Mouse (Mus musculus) lung, adult 18-20 months (tissue): ENCODE results near the gene Gm12169.
"Not testable (repeated sequence)": the region's sequence is repeated elsewhere in the genome, so short reads cannot be mapped to it uniquely, and the experiment has no call there.

ENCODE experiments used
- DNase-seq, 2 experiments: peaks; one replicate each; pipeline ENCODE4 v3.0.0; 2022; ENCODE audit warnings: mixed read lengths in 2 of 2

The Gm12169 gene

DNA sequence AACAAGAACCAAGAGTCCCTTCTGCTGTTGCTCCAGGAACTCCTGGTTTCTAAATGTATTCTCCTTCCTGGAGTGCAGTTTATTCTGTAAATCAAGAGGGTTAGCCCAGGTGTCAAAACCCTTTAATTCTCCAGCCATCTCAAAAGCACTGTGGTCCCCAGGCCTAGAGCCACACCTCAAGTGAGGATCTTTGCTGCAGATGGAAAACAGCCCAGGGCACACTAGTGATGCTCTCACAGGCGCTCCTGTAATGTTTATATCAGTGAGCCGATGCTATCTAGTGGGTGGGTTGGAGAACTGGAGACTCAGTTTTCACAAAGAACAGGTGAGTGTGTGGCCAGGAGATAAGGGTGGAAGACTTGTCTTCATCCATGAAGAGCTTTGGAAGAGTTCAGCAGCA, at the start of gene Gm12169:
Gene Gm12169, plus strand, starts transcription at position 301 of the 400 bp plus-strand sequence.
- DNase-seq, result no peak

DNA sequence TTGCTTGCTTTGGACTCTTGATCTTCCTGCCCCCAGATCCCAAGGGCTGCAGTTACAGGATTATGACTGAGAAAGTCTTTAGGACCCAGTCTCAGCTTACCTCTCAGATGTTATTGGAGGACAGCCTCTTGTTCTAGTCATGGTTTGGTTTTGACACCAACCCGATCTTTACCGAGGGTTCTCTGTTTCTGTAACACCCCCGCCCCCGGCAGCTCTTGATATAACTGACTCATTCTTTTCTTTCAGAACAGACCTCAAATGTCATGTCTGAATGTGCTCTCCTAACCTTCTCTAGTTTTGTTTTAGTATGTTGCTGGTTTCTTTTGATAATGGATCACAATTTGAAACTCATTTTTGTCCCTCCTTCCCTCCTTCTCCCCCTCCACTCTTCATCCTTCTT, 49.8 kb upstream of the Gm12169 start:
- DNase-seq, result no peak

DNA sequence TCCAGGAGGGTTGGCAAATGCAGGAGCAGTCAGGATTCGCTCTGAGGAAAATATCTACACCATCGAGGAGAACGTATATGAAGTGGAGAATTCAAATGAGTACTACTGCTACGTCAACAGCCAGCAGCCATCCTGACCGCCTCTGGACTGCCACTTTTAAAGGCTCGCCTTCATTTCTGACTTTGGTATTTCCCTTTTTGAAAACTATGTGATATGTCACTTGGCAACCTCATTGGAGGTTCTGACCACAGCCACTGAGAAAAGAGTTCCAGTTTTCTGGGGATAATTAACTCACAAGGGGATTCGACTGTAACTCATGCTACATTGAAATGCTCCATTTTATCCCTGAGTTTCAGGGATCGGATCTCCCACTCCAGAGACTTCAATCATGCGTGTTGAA, 44.7 kb upstream of the Gm12169 start:
- DNase-seq, result no peak

DNA sequence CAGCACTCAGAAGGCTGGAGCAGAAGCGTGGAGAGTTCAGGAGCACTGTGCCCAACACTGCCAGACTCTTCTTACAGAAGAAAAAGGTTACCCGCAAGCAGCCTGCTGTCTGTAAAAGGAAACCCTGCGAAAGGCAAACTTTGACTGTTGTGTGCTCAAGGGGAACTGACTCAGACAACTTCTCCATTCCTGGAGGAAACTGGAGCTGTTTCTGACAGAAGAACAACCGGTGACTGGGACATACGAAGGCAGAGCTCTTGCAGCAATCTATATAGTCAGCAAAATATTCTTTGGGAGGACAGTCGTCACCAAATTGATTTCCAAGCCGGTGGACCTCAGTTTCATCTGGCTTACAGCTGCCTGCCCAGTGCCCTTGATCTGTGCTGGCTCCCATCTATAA, 43.5 kb upstream of the Gm12169 start:
- peak; percentile 9 to 31 for DNase-seq

DNA sequence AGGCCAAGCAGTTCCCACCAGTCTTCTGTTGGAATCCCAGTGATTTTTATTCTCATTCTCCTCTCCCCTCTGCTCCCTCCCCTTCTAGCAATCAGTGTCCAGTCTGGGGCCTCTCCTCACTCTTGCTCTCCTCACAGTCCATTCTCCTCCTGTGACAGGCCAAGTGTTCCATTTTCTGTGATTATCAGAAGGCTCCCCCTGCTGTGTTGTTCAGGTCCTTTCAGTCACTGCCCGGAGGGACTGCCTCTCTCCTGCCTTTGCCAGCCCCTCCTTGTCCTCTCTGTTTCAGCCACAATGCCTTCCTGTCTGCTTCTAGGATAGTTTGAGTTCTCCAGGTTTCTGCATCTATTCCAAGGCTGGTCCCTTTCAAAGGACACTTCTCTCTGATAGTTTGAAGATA, 35.8 kb upstream of the Gm12169 start:
- DNase-seq, result no peak

DNA sequence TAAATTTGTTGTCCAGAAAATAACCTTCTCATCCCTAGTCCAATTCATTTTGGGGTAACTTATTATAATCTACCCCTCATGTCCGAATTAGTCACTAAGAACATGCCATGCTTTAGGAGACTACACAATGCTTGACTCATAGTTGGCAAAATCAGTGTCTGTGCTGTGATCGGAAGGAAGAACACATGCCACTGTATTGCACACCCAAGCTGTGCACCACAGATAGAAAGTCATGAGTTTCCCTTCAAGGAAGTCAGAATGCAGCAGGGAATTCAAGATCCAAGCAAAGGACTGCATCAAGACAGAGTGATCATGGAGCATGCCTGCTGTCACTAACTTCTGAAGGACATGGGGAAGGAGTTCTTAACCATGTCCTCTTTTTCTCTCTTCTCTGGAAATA, 35.4 kb upstream of the Gm12169 start:
- DNase-seq, result no peak

DNA sequence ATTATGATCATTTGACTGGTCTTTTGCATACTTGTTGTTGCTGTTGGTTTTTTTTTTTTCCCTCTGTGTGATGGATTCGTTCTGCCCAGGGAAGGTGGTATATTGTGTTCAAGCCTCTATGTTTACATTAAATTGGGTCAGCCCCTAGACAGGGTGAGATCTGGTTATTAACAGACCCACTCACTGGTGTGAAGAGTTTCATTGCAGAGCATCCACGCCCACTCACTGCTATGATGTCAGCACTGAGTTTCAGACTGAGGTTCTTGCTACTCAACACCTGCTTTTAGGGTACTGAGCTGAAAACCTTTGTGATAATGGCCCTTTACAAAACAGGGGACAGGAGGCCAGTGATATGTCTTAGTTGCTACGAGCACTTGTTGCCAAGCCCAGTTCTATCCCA, 16.9 kb upstream of the Gm12169 start:
- DNase-seq, result no peak

DNA sequence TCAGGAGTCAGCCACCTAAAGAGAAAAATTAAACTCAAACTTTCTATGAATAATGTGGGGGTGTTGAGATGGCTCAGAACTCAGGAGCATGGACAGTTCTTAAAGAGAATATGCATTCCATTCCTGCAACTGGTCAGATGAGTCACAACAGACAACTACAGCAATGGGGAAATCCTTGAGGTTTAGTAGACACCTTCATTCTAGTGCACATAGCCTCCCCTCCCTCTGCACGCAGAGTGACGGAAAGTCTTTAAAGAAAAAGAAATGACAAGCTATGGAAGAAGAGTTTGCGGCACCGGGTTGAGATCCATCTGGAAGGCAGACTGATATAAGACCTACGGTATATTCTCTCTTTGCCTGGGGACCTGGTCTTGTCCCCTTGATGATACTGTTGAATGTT, 14.1 kb upstream of the Gm12169 start:
- DNase-seq, result no peak

DNA sequence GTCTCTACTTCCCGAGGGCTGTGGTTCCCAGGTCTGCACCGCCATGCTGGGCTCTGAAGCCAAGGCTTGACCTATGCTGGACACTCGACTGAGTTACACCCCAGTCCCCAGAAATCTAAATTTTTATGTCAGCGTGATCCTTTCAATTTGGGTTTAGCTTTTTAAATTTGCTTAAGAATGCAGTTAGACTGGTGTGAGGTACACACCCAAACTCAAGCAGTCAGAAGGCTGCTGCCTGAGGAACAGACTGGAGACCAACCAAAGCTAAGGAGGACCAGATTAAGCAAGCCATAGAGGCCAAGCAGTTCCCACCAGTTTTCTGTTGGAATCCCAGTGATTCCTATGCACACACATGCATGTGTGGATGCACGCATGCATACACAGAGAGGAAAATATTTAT, 2.7 kb upstream of the Gm12169 start:
- DNase-seq, result not testable (repeated sequence)

DNA sequence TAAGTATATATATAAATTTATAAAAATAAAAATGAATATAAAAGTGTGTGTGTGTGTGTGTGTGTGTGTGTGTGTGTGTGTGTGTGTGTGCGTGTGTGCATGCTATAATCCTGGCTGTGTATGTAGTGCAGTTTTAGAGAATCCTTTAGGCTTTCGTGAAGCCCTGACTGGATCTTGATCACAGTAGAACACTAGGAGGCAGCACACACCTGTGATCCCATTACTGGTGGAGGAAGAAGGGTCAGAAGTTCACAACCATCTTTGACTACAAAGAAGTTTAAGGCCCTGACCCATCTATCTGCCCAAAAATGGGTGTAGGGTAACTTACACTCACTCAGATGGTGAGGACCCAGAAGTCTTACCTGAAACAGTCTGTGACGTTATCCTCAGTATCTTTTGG, 1.3 kb upstream of the Gm12169 start:
- DNase-seq, result no peak

DNA sequence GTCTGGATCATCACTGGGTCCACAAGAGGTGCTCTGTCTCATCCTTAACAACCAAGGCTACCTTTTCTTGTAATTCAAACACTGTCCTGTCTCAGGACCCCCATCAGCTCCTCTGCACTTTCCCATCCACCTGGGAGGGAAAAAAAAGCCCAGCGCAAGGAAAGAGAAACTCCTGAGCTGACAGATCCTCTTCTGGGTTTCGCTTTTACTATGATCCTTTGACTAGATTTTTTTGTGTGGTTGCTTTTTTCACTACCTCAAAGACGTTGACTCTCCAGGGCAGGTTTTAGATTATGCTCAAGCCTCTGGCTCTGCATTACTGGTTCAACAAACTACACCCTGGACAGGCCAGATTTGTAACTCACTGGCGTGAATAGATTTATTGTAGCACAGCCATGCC, 6.1 kb downstream of the Gm12169 start:
- no peak for DNase-seq

DNA sequence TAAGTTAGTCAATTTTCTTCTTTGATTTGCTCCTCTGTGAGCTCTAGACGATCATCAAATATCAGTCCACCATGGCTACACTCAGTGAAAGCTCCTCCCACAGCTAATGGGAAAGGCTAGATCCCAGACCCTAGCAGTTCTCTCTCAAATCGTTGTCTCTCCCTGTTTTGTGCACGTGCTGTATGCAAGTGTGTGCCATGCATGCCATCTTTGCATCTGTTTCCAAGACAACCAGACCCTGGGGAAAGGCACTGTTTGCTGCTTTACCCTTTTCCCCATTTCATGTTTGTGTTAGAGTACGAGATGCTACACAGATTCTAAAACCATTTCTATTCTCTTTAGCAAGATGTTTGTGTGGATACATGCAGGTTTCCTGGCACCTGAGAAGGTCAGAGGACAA, 13.0 kb downstream of the Gm12169 start:
- no peak for DNase-seq

DNA sequence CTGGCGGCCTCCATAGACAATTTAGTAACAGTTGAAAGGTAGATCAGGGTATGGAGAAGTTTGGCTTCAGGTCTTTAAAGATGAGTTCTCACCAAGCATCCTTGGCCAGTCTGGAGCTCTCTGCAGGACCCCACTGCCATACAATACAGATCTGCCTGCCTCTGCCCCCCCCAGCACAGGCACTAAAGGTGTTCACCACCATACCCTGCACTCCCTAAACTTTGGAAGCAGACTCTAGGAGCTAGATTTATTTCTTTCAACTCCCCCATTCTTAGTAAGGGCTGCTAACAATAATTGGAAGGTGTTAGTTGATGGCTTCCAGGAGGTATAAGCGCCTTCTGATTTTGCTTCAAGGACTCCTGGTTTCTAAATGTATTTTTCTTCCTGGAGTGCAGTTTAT, 19.5 kb downstream of the Gm12169 start:
- DNase-seq, result no peak

DNA sequence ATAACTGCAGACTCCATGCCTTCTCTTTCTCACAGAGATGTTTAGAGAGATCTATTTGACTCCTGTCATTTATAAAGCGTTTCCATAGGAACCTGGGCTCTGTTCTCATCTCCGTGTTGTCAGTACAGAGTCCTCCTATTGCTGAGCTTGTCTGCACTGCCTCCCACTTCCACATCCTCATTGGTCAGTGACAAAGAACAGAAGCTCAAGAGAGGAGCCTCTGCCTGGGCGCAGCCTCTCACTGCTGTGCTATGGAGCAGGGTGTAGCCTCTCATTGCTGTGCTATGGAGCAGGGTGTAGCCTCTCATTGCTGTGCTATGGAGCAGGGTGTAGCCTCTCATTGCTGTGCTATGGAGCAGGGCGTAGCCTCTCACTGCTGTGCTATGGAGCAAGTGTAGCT, 25.7 kb downstream of the Gm12169 start:
- DNase-seq, result no peak

DNA sequence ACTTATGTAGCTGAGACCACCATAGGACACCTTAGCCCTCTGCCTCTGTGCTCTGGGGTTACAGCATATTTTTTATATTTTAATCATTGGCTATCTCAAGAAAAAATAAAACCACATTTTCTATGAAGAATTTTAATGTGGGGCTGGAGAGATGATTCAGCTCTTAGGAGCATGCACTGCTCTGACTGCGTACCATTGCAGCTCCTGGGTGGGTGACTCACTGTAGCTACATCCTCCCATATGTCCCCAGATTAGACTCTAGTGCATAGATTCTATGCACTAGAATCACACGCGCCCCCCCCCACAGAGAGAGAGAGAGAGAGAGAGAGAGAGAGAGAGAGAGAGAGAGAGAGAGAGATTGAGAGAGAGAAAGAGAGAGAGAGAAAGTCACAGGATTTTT, 28.7 kb downstream of the Gm12169 start:
- no peak for DNase-seq

DNA sequence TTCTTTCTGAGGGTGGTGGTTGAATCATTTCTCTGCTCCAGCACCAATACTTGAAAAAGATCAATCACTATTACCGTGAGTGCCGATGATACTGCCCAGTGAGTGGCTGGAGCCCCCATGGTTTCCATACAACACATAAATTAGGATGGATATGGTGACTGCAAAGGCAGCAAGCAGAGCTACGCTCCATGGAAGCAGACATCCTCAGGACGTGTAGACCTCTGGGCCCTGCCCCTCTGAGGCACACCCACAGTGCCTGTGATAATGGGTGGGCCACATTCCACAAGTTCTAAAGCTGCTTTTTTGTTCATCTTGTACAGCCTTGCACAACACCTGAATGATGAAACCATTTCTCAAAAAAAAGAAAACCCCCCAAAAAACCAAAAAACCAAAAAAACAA, 37.1 kb downstream of the Gm12169 start:
- no peak for DNase-seq

DNA sequence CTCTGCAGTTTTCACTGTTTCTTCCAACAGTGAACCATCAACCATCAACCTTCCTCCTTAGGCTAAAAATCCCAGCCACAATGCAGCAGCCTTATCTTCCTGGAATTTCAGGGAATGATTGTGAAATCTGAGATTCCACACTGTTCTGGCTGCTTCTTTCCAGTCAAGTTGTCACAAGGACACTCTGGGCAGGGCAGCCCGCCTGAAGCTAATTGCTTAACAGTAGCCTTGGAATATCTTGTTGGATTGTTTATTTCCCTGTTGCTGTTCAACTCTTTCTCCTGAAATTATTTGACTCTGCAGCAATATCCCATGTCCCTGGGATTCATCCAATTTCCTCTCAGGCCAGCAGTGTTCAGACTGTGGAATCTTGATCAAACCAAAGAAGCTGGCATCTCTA, 40.7 kb downstream of the Gm12169 start:
- peak; percentile 14 to 29 for DNase-seq

DNA sequence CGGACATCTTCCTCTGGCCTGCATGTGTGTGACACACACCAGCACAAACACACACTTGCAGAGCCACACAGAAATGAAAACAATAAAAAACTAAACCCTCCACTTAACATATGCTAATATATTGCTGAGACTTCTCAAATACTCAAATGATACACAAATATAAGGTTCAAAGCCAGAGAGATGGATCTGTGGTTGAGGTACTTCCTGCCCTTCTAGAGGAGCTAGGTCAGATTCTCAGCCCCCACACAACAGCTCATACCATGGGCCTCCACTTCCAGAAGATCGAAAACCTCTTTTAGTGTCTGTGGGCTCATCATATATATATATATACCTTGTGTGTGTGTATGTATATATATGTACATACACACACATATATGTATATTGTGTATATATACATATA, 42.0 kb downstream of the Gm12169 start:
- no peak for DNase-seq

DNA sequence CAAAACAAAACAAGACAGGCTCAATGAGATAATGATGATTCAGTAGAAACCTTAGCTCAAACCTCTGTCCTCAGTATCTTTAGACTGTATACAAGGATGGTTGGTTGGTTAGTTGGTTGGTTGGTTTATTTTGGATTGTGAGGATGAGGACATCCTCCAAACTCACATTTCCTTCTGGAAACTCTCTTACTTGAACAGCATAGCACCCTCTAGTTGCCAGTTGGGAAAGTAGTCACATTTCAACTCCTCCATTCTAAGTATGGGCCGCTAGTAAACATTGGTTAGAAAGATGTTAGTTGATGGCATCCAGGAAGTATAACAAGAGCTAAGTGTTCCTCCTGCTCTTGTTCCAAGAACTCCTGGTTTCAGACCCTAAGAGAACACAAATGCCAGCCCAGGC, 45.1 kb downstream of the Gm12169 start:
- DNase-seq, result no peak

DNA sequence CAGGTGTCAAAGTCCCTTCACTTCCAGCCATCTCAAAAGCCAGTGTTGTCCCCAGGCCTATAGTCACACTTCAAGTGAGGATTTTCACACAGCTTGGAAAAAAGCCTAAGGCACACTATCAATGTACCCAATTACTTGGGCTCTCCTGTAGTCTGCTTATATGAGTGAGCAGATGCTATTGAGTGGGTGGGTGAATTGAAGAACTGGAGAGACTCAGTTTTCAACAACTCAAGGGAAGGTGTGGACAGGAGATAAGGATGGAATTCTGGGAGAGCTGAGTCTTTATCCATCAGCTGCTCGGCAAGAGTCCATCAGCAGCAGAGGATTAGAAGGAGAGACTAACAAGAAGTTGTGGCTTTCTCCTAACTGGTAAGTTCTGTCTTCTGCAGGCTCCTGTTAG, 47.3 kb downstream of the Gm12169 start, which contains the start of gene BC053393:
Gene BC053393, plus strand, starts transcription at position 210 of the 400 bp plus-strand sequence.
- DNase-seq, result no peak

DNA sequence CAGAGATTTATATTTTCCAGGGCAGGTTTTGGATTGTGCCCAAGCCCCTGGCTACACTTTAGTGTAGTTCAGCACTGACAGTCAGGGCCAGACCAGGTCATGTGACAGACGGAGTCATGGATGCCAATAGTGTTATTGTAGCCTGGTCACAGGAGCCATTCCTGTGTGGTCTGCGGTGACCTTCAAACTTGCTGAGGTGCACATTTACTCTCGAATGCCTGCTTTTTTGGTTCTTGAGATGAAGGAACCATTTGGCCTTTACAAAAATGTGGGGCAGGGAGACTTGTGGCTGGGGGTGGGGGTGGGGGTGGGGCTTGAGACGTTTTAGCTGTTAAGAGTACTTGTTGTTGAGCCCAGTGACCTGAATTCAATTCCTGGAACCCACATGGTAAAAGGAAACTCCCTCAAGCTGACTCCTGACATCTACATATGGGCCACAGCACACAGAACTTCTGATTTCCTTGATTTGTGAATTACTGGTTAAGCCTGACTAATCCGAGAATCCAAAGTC, 54.8 kb downstream of the Gm12169 start:
- DNase-seq, result no peak

DNA sequence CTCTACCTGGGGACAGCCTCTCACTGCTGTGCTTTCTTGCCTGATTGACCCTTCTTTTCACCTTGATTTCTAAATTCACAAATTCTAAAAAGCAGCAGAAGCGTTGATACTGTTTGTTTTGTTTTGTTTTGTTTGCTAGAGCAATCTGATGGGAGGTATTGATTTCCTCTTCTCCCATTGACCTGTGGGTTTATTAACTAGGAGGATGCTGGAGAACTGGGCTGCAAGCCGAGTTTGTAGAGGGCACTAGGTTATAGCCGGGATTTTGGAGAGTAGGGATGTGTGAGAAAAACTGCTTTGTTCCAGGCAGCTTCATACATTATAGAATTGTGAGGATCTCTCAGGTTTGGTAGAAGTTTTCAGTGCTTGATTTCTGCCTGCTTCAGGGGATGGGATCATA, 56.4 kb downstream of the Gm12169 start:
- DNase-seq, result no peak

DNA sequence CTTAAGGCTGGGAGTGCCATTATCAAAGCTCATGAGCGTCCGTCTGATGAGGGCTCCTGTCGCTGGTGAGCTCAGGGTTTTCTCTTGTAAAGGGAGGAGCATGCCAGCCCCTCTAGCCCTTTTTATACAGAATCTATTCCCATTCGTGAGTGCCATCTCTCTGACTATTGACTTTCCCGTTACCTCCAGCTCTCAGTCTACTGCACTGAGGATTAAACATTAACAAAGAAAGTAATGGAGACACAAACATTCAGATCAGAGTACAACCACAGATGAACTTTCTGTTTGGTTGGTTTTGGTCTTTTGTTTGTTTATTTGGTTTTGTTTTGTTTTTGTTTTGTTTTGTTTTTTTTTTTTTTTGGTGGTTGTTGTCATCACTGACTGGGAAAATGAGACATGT, 58.7 kb downstream of the Gm12169 start:
- DNase-seq, result no peak
